Mouse (Mus musculus): ENCODE results near the gene Hsd17b13.
"Not testable (repeated sequence)": the region's sequence is repeated elsewhere in the genome, so short reads cannot be mapped to it uniquely, and the experiment has no call there.

Gene Hsd17b13

DNA sequence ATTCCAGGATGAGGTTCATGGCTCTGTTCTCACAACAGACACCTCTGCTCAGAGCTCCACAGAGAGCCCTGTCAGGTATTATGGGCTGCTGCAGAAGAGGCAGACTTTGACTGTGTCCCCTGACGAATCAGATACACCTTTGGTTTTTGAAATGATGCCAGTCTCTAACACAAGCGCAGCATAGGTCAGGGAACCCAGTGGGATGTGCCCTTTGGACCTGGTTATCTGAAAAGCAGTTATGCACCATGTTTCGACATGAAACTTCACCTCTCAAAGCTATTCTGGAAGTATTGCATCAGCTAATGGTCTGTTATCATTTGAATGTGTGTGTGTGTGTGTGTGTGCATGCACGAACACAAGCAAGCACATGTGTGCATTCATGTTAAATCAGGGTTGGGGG is at the start of gene Hsd17b13:
Gene Hsd17b13 (minus strand): TSS at position 114 of the 400 bp plus-strand sequence.
- DNase-seq, result no peak

DNA sequence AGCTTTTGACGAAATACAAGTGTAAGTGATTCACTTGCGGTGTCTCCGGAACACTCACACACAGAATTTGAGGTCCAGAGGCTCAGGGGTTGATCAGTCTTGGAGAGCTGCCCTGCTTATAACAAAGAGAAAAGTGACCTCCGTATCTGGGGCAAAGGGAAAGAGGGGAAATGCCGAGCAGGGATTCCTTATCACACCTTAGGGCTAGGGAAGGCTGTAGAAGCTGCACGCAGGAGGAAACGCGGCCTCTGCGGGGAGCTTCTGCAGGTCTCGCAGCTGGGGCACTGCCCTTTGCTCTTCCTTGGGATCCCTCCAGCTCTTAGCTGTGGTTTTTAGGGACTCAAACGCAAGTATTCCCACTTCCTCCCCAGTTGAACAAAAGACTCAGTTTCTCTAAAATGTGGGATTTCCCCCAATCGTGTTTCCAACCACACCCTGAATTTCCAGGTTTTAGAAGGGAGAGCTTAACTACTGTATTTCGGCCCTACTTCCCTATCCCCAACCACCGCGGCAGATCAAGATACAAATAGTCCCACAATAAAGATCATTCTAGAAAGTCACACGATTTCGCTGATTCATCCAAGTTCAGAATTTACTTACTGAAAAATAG is 48.1 kb upstream of the Hsd17b13 start:
- no peak for DNase-seq

DNA sequence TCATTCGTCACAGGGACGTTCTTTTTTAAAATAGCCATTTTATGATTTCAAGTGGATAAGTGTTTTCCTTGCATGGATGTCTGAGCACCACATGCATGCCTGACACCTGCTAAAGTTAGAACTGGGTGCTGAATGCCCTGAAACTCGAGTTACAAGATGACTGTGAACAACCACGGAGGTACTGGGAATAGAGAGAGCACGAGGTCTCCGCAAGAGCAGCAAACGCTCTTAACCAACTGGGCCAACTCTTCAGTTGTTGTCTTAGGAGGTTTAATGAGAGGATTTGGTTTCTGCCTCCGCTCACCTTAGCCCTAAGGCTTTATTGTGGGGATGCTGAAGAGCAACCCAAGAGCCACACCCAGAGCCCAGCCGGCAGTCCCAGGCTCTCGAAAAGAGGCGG is 47.6 kb upstream of the Hsd17b13 start:
- no peak for DNase-seq

DNA sequence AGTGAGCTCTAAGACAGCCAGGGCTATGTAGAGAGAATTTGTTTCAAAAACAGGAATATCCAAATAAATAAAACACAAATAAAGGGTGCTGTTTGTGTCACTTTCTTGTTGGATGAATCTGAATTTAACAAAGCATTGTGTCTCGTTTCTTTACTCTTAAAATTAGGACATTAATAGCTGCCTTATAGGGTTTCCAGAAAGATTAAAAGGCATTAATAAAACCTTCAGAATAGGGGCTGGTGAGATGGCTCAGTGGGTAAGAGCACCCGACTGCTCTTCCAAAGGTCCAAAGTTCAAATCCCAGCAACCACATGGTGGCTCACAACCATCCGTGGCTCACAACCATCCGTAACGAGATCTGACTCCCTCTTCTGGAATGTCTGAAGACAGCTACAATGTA is 47.0 kb upstream of the Hsd17b13 start:
- DNase-seq, result not testable (repeated sequence)

DNA sequence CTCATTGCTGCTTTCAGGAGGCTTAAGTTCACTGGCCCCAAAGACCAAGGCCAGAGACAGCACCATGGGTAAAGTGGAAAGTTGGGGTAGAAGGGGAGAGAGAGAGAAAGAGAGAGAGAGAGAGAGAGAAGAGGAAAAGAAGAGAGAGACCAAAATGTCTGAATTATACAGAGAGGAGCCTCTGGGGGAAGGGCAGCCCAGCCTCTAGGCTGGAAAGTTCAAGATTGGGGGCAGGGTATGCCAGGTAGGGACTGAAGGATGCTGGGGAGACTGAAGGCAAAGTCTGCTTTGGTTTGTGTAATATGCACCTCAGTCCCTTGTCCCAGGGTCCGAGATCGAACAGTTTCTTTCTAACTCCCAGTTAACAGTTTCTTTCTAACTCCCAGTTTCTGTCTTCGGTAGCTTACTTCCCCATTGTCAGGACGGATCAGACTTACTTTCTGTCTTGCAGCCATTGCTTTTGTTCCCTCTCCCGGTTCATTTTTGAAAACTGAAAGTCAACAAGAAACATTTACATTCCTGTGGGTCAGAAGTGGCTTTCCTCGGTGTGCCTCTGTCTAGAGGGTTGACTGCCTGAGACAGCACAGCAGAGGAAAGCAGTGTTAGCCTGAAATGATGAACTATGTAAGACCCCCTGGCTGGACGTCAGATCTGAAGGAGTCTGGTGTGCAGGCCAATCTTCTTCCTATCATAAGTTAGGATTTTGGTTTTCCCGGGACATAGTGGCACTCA is 46.2 kb upstream of the Hsd17b13 start:
- no peak for DNase-seq

DNA sequence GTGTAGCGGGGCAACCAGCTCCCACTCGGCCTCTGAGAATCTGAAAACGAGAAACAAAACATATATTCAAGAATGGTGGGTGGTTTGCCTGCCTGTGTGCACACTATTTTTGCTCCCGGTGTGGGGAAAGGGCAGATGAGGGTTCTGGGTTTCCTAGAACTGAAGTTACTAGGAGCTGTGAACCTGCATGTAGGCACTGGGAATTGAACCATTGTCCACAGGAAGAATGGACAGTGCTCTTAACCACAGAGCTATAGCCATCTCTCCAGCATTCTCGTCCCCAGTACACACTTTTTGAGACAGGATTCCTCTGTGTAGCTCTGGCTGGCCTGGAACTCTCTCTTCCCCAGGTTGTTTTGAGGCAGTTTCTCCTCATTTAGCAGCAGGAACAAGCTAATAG is 45.3 kb upstream of the Hsd17b13 start:
- no peak for DNase-seq

DNA sequence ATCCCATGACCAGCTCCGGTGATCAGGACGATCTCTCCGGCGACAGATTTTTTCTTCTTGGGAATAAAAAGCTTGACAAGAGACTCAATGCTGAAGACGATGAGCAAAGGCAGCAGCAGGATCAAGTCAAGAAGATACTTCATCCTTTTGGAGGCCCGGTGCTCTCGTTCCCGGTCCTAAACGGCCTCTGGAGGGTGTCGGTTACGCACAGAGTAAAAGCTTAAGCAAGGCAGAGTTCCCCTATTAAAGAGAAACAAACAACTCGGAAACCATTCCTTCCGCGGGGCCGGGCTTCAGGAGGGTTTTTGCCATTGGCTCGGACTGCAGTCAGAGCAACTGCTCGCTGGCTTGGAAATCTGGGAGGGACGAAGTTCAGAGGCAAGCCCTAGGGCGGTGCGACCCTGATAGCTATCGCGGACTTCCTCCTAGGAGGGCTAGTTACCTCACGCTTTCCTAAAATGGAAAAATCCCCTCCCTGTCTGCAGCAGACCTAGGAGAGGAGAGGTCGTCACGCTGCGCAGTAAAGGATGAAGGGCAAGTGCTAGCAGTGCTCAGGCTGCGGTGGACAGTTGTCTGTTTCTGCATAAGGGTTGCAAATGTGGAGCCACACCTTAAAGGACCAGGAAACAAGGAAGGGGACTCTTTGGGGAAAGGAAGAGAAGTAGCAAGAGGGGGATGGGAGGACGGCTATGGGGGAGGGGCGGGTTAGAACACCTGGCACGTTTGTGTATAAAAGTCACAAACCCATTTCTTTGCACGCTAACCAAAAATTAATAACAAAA is 44.6 kb upstream of the Hsd17b13 start, which contains the start of gene Hsd17b11:
Gene Hsd17b11 (minus strand): TSS at position 323 of the 782 bp plus-strand sequence.
- DNase-seq, result peak; percentile 63

DNA sequence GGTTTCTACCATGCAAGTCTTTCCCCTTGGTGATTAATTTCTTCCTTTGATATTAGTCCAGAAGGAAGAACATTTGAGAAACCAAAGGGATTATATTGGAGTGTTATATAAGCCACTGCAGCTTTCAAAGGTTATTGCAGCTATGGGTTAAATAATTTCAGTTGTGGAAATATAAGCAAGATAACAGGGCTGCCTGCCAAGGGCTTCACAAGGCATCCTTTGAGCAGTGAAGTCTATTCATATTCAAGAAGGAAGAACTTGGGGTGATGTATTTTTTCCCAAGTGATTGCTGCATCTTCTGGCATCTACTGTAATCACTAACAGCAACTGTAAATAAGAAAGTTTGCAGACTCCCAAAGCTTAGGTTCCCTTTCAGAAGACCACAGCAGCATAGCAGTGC is 34.2 kb upstream of the Hsd17b13 start:
- DNase-seq, result no peak

DNA sequence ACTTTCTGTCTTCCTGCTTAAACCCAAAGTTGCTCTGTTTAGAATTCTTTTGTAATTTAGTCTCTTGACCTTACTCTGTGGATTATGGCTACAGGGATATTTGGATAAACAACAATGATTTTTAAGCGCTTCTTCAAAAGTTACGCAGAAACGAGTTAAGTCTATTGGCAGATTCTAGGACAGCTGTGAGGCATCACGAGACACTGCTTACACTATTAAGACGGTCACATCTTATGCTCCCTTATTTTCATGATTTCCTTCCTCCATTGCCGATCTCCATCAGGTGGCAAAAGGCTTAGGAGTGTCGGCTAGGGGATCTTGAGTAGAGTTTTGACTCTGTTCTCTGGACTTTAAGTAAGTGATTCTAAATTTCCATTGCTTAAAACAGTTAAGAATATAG is 33.1 kb upstream of the Hsd17b13 start:
- DNase-seq, result no peak

DNA sequence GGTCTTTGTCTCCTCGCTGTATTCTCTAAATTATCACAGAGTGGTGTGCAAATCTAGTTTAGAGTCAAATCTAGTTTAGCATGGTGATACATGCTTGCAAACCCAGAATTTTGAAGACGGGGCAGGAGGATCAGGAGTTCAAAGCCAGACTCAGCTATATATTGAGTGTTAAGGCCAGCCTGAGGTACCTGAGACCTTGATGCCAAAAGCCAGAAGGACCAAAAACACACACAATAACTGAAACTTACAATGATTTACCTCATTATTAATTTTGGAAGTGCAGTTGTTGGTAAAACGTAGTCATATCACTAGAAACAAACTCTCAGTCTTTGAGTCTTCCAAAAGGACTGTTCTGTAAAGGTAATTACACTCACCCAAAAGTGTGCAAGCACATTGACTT is 32.2 kb upstream of the Hsd17b13 start:
- DNase-seq, result no peak

DNA sequence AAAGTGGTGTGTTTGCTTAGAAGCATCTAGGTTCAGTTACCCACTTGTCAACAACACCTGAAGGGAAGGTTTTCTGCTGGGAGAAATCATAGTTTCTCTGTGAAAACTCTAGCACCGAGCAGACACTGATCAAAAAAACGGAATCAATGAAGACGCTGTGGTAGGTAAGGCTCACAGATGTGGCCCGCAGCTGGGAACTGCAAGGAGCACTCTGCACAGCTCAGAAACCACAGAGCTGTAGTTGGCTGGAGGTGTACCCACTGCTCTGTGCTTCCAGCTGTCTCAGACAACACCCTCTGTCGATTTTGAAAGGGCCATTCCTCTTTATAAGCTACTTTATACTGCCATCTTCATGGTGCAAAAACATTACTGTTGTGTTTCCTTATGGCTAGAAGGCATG is 30.6 kb upstream of the Hsd17b13 start:
- DNase-seq, result peak; percentile 73

DNA sequence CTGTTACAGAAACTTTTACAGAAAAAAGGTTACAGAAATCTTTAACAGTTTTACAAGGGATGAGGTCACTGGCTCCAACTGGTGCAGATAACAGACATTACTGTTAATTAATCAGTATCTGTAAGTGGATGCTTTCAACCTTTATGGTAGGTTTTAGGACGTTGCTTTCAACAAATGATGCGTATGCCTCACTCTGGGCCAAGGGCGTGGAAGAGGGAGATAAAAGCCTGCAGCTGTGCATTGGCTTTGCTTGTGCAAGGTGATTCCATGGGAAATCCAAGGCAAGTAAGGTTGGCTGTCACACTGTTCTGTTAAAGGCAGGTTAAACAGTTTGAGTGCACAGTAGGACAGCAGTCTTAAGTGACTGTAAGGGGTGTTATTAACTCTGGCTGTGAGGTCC is 29.6 kb upstream of the Hsd17b13 start:
- no peak for DNase-seq

DNA sequence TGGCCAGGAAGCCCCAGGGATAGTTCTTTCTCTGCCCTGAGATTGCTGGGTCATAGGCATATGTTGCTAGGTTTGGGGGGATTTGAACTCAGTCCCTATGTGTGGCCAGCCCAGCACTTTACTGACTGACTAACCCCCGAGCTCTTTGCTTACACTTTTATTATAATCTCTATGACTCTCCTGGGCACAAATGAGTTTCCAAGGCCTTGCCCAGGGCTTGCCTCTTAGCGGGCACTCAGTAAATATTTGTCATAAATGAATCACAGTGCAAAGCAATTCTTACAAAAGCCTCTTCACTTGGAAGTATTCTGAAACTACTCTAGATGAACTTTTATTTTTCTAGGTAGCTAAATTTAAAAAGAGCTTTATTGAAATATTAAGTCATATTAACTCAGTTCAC is 26.7 kb upstream of the Hsd17b13 start:
- DNase-seq, result no peak

DNA sequence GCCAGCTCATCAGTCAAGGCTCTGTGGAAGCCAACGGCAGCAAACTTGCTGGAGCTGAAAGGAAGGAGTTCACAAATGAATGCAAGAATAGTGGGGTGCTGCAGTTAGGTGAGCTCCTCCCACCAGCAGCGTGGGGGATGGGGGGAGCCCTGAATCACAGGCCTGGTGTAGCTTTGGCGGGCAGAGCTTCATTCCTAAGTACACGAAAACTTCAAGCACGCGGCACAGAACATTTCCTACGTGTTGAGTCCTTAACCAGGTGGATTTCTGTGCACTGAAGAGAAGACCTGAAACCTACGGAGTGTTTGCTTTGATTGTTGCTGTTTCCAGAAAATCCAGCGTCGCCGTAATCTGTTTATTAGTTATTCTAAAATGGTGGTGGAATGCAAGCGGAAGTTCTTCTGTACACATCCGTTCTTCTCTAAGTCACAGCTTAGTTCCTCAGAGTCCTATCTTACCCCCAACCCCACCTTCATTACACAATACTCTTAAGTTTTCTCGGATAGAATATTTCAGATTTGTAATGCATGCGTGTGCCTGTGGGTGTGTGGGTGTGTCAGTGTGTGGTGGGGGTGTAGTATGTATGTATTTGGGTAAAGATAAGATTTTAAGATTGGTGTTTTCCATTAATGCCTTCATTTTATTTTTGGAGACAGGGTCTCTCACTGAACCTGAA is 26.2 kb upstream of the Hsd17b13 start:
- DNase-seq, result no peak

DNA sequence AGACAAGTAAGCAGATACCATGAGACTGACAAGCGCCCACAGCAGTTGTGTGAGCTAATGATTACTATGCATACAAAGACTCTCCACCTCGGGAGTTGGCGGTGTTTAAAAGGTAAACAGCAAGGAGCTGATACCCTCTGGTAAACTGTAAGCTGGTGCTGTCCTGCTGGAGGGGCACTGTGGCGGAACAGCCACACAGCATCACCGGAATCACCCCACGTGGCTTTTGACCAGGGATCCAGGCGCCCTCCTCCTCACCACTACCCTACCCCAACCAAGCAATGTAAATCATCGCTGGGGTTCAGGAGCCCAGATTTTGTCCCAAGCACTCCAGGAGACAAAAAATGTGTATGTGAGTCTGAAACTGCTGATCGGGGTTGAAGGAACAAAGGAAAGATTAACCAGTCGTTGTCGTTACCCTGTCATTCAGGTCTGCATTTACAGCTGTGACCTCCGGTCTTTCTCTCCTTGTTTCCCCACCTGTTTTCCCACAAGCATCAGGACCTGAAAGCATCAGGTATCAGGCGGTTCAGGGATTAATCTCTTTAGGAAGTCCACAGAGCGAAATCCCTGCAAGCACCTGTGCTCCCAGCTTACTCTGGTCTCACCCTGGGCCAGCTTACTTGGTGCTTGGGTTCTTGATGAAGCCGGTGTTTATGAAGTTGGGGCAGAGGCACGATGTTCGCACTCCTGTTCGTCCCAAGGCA is 25.5 kb upstream of the Hsd17b13 start:
- no peak for DNase-seq

DNA sequence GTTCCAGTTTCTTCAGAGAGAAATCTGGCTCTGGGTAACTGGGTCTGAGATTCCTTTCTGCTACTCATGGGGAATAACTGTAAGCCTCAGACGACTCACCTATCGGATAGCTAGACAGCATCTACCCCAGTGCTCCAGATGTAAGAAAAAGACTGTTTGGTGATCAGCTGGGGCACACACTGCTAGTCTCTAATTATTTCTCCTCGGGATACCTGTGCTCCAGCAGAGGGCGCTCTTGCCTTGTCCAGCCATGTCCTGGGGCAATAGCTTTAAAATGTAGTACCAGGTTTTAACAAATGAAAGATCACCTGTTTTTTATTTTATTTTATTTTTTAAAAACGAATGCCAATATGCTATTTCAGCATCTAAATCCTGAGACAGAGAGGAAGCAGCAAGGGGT is 22.5 kb upstream of the Hsd17b13 start:
- DNase-seq, result peak; percentile 83

DNA sequence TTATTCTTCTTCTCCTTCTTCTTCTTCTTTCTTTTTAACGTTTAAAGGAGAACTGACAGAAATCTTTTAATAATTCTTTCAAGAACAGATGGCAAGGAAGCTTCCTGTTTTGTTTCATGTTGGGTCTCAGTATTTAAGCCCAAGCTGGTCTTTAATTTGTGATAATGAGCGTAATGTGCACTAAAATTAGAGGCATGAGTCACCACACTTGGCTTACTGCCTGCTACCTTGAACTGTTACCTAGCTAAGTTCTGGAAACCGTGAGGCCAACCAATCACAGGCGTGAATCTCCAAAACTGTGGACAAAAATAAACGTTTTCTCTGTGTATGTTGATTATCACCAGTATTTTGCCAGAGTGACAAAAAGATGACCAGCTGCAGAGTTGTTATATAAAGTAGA is 21.5 kb upstream of the Hsd17b13 start:
- no peak for DNase-seq

DNA sequence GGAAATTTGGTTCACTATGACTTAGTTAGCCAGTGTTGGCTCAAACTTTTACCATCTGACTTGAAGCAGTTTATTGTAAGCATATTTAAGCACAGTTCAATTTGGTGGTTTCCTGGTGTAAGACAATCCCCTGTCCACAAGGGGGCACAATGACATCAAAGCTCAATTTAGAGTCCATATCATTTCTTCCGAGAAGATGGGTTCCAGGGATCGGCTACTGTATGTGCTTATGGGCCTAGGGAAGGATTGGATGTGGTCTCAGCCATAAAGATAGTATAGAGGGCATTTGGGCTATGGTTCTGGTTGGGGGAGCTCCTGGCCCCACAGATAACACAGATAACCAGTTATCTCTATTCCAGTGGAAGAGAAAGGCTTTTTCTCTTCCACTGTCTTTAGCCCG is 18.0 kb upstream of the Hsd17b13 start:
- DNase-seq, result peak; percentile 29

DNA sequence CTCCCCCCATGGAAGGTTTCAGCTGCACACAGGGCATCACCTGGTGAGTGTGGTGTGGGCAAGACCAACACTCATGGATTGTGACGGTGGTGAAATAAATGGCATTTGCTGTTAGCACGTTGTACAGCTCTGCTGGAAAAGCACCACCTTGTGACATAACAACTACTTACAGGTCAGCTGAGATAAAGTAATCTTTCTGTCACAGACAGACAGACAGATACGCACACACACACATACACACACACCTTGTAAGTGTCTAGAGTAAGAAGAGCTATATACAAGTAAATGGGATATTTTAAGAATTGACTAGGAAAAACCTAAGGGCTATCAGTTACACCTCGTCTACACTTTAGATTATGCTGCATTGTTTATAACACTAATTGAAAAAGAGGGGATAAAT is 17.5 kb upstream of the Hsd17b13 start:
- DNase-seq, result no peak

DNA sequence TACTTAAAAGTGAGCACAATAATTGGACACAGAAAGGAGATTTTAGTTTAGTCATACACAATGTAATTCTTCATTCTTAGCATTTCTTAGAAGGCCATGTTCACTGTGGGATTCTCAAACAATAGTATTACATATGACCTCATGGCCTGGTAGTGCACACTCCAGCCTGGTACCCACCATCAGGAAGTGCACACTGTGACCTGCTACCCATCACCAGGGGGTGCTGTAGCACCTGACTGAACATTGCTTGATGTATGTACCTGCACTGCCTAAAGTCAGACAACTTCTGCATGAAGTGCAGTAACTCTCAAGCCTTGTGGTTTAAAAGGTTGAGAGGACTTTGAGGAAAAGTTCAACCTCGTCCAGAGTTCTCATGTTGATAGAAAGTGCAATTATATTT is 16.4 kb upstream of the Hsd17b13 start:
- peak; percentile 53 for DNase-seq

DNA sequence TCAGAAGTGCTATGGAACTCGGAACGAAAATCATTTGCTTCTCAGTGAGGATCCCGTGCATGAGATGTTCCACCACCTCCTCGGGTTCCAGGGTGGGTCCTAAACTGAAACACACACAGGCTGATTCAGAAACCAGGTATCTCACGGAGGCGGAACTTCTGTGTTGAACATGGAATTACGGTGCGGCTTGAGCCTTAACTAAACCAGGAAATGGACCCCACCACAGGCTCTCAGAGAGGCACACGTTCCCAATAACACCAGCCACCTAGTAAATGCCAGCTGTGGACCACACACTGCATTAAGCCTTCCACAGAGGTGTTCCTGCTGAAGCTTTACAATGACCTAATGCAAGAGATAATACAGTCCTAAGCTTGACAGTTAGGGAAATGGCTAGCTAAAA is 15.6 kb upstream of the Hsd17b13 start:
- no peak for DNase-seq

DNA sequence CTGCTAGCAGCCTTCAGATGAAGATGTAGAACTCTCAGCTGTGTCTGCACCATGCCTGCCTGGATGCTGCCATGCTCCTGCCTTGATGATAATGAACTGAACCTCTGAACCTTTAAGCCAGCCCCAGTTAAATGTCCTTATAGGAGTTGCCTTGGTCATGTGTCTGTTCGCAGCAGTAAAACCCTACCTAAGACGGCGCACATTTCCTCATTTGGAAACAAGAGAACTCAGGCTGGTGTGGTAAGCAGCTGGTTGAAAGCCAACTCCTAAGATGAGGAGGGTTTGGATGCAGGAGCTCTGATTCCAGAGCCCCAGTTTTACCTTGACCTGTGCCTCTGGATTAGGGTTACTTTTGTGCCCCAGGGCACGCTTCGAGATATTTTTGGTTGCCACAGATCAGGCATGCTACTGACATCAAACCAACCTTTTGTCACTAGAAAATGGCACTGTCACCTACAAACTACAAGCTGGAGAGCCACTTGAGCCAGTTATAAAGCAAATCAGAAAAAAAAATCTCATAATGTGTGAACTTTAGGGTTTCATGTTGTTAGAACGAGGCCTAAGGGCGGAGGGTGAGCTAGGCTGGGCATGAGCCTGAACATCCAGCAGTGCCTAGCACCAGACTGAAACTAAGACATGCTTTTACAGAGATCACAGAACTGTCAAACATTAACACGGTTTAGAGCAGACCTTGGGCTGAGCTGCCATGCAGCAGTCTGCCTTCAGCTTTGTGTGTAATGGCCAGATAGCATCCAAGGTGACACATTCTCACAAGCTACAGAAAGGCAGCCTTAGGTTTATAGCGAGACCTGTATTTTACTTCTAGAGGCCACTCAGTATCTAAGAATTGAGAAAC is 3.7 kb upstream of the Hsd17b13 start:
- DNase-seq, result no peak
